In genomic region chr2:34010166-34010565, GRCm38 (mm10) we compare ENCODE assay signal across 18 mouse cellular contexts.
DNase-seq lines count a peak whose midpoint lies in the region.
"Had no signal": no experiment of that assay in that cellular context is flagged by ENCODE, and none has a peak within 500 bp of the region (broad histone marks: within the 10 kb centered on the region; RNA-seq: fewer than 3 reads in every experiment).

No protein-coding gene starts in this region.

- H3K36me3 ChIP-seq in heart, embryonic 10.5 days = no peaks in the 10 kb centered on the region
- H3K36me3 ChIP-seq: G1E had no signal

- no peak overlapping the region for H3K27ac ChIP-seq in heart, embryonic 10.5 days

- WGBS in heart, embryonic 10.5 days = 57% methylated on average over 1 of the region's 1 CpGs

- DNase-seq in heart, adult 11 months = peak; percentile 53
- DNase-seq in heart, postnatal 36 days = no peak
- DNase-seq in heart, embryonic 10.5 days (ENCODE audit: low spot score) = peak; percentile 54
- no peak for DNase-seq in heart, postnatal 25 days (ENCODE audit: low spot score)
- DNase-seq in 416B (ENCODE audit: low read depth) = peak; percentile 32
- no peak for DNase-seq in retina, postnatal 1 day
- DNase-seq: adrenal gland, adult 2 months; adrenal gland, adult 8-10 months; adrenal gland, postnatal 10 days; adrenal gland, postnatal 14 days; adrenal gland, postnatal 25 days; adrenal gland, postnatal 36 days; B cell, adult 2 months; cerebellum, adult 11 months; cerebellum, adult 11-12 months; cerebellum, adult 18-20 months; cerebellum, adult 2 months had no signal

- intact Hi-C loops in heart, postnatal 36 days (cut with DNase I) = no loop called here
- intact Hi-C loops in heart, postnatal 25 days (cut with DNase I) = no loop called here

- no peaks in the 10 kb centered on the region for H3K9me3 ChIP-seq in heart, embryonic 10.5 days
- H3K9me3 ChIP-seq: G1E had no signal

- no peaks in the 10 kb centered on the region for H3K27me3 ChIP-seq in heart, embryonic 10.5 days (ENCODE audit: insufficient read depth, poor library complexity, severe bottlenecking)

- no peak overlapping the region for H3K4me3 ChIP-seq in heart, embryonic 10.5 days

- no peaks in the 10 kb centered on the region for H3K4me1 ChIP-seq in heart, embryonic 10.5 days

Comparison
In these comparisons a context has a peak if more than half of its experiments do, and no peak if none do; other contexts are left out.
1. DNase-seq: peak in heart, adult 11 months (single experiment), heart, embryonic 10.5 days (single experiment) and 416B (single experiment); none in heart, postnatal 36 days (0 of 2), heart, postnatal 25 days (single experiment) and retina, postnatal 1 day (single experiment).